Mouse (Mus musculus) kidney, postnatal 0 days (tissue): ENCODE data around the gene Ppp3cb. TPM values are rescaled to one million over a fixed set of nuclear protein-coding genes. Genes with fewer than 3 reads are reported as not detected.

Source experiments
- ATAC-seq: fragments of 200-750 bp; cut with Nextera tagmentation; replicated peaks from 2 replicates; pipeline ENCODE4 v1.8.0; 2017; ENCODE audit warnings: low read depth, moderate number of reproducible peaks, moderate TSS enrichment, moderate library complexity; ENCODE audit not compliant: low FRiP score
- DNase-seq: peaks from one replicate; pipeline ENCODE4 v3.0.0-alpha.2; 2016; ENCODE audit warnings: low spot score
- H3K27ac ChIP-seq: fragments of 300-500 bp; sonication (generic); 2 replicates; pipeline ENCODE4 v1.5.1; 2014; ENCODE audit warnings: mild to moderate bottlenecking
- H3K27me3 ChIP-seq: fragments of 300-500 bp; sonication (generic); 2 replicates; pipeline ENCODE4 v1.6.1; 2014; ENCODE audit warnings: low read length, mixed read lengths; ENCODE audit not compliant: insufficient read depth
- H3K36me3 ChIP-seq: fragments of 300-500 bp; sonication (generic); 2 replicates; pipeline ENCODE4 v1.6.1; 2014; ENCODE audit warnings: low read length, mixed read lengths; ENCODE audit not compliant: insufficient read depth
- H3K4me1 ChIP-seq: fragments of 300-500 bp; sonication (generic); replicated peaks from 2 replicates; pipeline ENCODE4 v1.6.1; 2014; ENCODE audit warnings: antibody characterized with exemption, low read length, mixed read lengths; ENCODE audit not compliant: insufficient read depth
- H3K4me2 ChIP-seq: fragments of 300-500 bp; sonication (generic); 2 replicates; pipeline ENCODE4 v1.6.1; 2014; ENCODE audit warnings: mild to moderate bottlenecking, low read length, moderate library complexity, mixed read lengths
- H3K4me3 ChIP-seq: fragments of 300-500 bp; sonication (generic); replicated peaks from 2 replicates; pipeline ENCODE4 v1.5.1; 2014; ENCODE audit warnings: low read depth, low read length
- H3K9ac ChIP-seq: fragments of 300-500 bp; sonication (generic); 2 replicates; pipeline ENCODE4 v1.6.1; 2014; ENCODE audit warnings: low read depth, low read length
- H3K9me3 ChIP-seq: fragments of 300-500 bp; sonication (generic); replicated peaks from 2 replicates; pipeline ENCODE4 v1.6.1; 2016; ENCODE audit warnings: low read length, inconsistent platforms, mixed read lengths
- CTCF ChIP-seq: IDR thresholded peaks from 2 replicates; pipeline ENCODE4 v1.5.1; 2016; ENCODE audit warnings: antibody characterized with exemption, low read depth, mild to moderate bottlenecking, moderate library complexity
- WGBS: fragments of 180-500 bp; shearing (Covaris S2); extraction: QIAGEN DNeasy Blood & Tissue Kit; methylation state at CpG from one replicate; pipeline ENCODE4 v1.1.7; 2014; 5-methylcytosine and 5-hydroxymethylcytosine counted together
- polyA plus RNA-seq: library from polyadenylated mRNA; unstranded; fragments of >200 nt; fragmentation: Nextera tagmentation; extraction: Ambion mirVana; gene quantifications from 2 replicates; pipeline ENCODE4 v1.2.1, GENCODE M21; 2015

Ppp3cb gene
- polyA plus RNA-seq, 1 experiment from 2014 or later = 36.4 TPM

GRCm38 (mm10) chr14:20496603-20497002 is 49.8 kb downstream of the Ppp3cb start, which contains the start of gene Mss51:
TSS of gene Mss51 (minus strand) at chr14:20496901.
- 70% methylated on average over 2 of the region's 2 CpGs for WGBS
- H3K27me3 ChIP-seq = no peaks in the 10 kb centered on the region
- no peaks in the 10 kb centered on the region for H3K4me1 ChIP-seq
- H3K9ac ChIP-seq = no peak within 1 kb of the TSS
- H3K36me3 ChIP-seq = peaks cover 22% of the 10 kb centered on the region
- no peak within 1 kb of the TSS for H3K4me3 ChIP-seq
- ATAC-seq (no peak), DNase-seq (no peak)
- H3K27ac ChIP-seq = no peak within 1 kb of the TSS
- no peak for TF ChIP-seq CTCF
- H3K9me3 ChIP-seq = no peaks in the 10 kb centered on the region
- no peak within 1 kb of the TSS for H3K4me2 ChIP-seq

DNA sequence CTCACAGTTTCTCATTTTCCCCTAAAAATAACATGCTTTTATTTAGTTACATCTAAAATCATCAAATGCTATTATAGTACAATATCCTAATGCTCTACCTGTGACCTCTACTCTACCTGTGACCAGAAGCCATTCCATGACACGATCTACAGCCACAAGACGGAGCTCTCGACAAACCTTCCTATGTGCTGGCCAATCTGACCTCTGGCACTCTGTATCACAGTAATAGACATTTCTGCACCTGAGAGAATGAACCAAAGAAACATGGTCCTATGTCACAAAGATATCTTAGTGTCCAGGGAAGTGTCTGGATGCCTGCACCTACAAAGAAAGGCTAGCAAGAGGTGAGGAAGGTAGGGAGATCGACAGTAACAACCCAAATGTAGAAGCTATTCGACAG is 60.3 kb downstream of the Ppp3cb start:
- no peaks in the 10 kb centered on the region; the same call in 1 of the 2 replicates for H3K36me3 ChIP-seq
- no peak overlapping the region for H3K27ac ChIP-seq
- no peak overlapping the region for H3K4me2 ChIP-seq
- no peaks in the 10 kb centered on the region for H3K27me3 ChIP-seq
- no peak for DNase-seq
- 92% methylated on average over 5 of the region's 5 CpGs for WGBS
- no peaks in the 10 kb centered on the region for H3K4me1 ChIP-seq
- ATAC-seq = no peak
- H3K9me3 ChIP-seq = no peaks in the 10 kb centered on the region
- TF ChIP-seq CTCF = no peak
- no peak overlapping the region for H3K9ac ChIP-seq
- H3K4me3 ChIP-seq = no peak overlapping the region

DNA sequence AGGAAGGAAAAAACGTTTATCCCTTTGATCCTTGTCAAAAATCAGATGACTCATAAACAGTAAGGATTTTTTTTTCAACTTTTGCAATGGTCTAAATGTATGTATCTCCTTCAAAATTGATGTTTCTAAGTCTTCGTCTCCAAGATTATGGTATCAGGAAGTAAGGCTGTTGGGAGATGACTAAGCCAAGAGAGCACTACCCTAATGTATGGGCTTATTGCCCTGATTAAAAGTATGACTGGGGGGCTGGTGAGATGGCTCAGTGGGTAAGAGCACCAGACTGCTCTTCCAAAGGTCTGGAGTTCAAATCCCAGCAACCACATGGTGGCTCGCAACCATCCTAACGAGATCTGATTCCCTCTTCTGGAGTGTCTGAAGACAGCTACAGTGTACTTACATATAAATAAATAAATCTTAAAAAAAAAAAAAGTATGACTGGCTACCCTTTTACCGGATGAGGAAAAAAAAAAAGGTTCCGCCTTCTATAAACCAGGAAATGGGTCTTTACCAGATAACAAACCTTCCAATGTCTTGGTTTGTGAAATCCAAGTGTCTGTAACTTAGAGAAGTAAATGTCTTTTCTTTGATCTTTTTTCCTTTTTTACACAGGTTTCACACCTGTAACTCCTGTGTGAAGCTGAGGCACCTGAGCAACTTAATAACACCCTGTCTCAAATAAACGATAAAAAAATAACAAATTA is 64.2 kb downstream of the Ppp3cb start:
- Histone ChIP-seq H3K27ac (no peak overlapping the region), H3K4me3 (no peak overlapping the region), H3K4me2 (no peak overlapping the region), H3K36me3 (no peaks in the 10 kb centered on the region; the same call in 1 of the 2 replicates), H3K4me1 (0 out of 2 replicates have a peak, but pooled peaks cover 3% of the 10 kb centered on the region), H3K9me3 (no peaks in the 10 kb centered on the region), H3K27me3 (no peaks in the 10 kb centered on the region), H3K9ac (no peak overlapping the region)
- ATAC-seq = no peak
- DNase-seq = no peak
- no peak for TF ChIP-seq CTCF
- 89% methylated on average over 7 of the region's 7 CpGs for WGBS

DNA sequence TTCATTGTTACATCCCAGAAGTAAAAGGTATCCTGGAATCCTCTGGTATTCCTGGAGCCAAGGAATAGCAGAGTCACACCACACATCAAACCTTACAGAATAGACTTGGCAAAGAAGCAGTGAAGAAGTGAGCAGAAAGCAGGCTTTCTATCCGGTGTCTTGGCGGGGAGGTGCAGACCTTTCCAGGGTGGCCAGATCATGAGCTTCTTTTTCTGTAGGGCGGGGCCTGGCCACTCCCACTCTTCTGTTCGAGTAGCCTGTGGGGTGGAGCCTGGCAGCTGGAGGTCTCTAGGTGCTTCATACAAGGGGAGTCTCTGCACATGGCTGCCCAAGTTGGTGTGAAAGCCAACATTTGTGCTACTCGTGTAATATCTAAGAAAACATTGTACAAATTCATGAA is 65.2 kb downstream of the Ppp3cb start:
- Histone ChIP-seq H3K27ac (no peak overlapping the region), H3K9me3 (no peaks in the 10 kb centered on the region), H3K4me1 (0 out of 2 replicates have a peak, but pooled peaks cover 3% of the 10 kb centered on the region), H3K9ac (no peak overlapping the region), H3K4me3 (no peak overlapping the region), H3K36me3 (no peaks in the 10 kb centered on the region; the same call in 1 of the 2 replicates), H3K27me3 (no peaks in the 10 kb centered on the region), H3K4me2 (no peak overlapping the region)
- ATAC-seq (no peak), DNase-seq (no peak)
- no peak for TF ChIP-seq CTCF
- 24% methylated on average over 5 of the region's 5 CpGs for WGBS

DNA sequence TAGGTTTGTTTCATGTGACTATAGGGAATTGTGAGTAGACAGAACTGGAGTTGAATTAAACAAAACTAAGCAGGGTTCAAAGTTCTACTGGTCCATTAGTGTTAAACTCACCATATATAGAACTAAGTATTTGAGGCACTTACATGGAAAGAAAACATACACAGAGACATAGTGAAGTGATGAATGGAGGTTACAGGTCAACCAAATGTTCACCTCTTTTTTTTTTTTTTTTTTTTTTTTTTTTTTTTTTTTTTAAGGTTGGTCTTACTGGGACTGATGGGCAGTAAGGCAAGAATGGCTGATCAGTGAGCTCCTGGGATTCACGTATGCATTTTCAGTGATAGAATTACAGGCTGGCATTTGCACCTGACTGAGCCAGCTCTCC is 66.2 kb downstream of the Ppp3cb start:
- DNase-seq (no peak), ATAC-seq (no peak)
- 42% methylated on average over 1 of the region's 1 CpGs for WGBS
- Histone ChIP-seq H3K27me3 (no peaks in the 10 kb centered on the region), H3K9me3 (no peaks in the 10 kb centered on the region), H3K27ac (no peak overlapping the region; the same call in 1 of the 2 replicates), H3K4me2 (peak overlapping the region; percentile 78), H3K4me3 (peak overlapping the region; percentile 82), H3K9ac (peak overlapping the region; percentile 66), H3K36me3 (no peaks in the 10 kb centered on the region; the same call in 1 of the 2 replicates), H3K4me1 (0 out of 2 replicates have a peak, but pooled peaks cover 3% of the 10 kb centered on the region)
- no peak for TF ChIP-seq CTCF

DNA sequence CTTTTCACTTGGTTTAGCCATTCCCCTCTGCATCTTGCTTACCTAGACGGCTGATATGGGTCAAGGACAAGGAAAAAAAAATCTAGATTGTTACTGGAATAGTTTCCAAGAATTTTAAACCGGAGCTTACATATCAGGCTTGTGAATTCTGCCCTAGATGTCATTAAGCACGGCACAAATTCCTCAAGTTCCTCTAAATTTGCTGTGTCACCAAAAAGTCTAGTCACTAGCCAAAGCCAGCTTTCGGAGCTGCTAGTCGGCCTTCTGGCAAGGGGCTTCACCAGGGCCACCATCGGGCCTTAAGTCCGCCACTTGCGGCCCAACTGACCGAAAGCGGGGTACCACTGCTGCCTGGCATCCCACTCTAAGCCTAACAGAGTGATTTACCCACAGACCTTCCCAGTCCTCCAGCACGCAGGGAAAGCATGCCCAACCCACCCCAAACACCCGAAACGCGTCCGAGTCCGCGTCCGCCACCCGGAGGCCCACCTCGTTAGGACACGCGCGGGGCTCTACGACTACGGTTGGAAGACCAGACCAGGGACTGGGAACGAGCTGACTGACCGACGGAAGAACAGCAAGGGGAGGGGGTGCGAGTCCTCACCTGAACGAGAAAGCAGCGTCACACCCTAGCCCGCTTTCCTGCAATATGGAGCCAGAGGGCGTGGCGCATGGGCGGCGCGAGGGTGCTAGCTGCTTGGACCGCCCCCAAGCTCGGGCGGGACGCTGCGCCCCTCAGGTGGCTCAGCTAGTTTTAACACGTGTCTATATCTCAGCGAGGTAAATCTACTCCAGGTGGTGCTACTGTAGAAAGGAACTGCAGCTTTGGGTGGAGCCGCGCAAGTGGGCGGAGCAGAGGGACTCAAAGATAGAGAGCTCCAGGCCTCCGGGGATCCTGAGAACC is 66.8 kb downstream of the Ppp3cb start, which contains the start of gene Anxa7:
Gene Anxa7, minus strand, starts transcription at position 843 of the 904 bp plus-strand sequence.
- H3K4me1 ChIP-seq = 0 out of 2 replicates have a peak, but pooled peaks cover 3% of the 10 kb centered on the region
- ATAC-seq (peak; percentile 94), DNase-seq (peak; percentile 76)
- under 1% methylated on average over 48 of the region's 48 CpGs for WGBS
- H3K27ac ChIP-seq = peak within 1 kb of the TSS; percentile 85
- peak; percentile 29 for TF ChIP-seq CTCF
- H3K9ac ChIP-seq = peak within 1 kb of the TSS; percentile 66
- no peaks in the 10 kb centered on the region for H3K9me3 ChIP-seq
- H3K4me3 ChIP-seq = peak within 1 kb of the TSS; percentile 82
- no peaks in the 10 kb centered on the region for H3K27me3 ChIP-seq
- H3K36me3 ChIP-seq = no peaks in the 10 kb centered on the region; the same call in 1 of the 2 replicates
- H3K4me2 ChIP-seq = peak within 1 kb of the TSS; percentile 78
